Mouse (Mus musculus): Measurements from ENCODE around the gene Brd4.
"Not testable (repeated sequence)": the region's sequence is repeated elsewhere in the genome, so short reads cannot be mapped to it uniquely, and the experiment has no call there.

Brd4 gene

DNA sequence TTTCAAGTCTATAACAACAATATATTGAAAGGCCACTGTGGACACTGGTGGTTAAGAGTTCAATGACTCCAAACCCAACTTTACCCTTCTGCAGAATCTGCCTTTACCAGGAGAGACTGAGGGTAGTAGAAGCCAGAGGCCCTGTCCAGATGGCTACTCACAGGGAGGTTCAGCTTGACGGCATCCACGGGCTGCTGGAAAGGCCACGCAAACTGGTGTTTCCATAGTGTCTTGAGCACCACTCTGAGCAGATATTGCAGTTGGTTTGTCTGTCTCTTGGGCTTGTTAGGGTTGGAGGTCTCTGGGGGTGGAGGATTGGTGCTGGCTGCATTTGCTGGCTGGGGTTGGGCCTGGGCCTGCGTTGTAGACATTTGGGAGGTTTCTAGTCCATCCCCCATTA is 55.3 kb downstream of the Brd4 start:
- DNase-seq (ENCODE audit: low spot score): no peak

DNA sequence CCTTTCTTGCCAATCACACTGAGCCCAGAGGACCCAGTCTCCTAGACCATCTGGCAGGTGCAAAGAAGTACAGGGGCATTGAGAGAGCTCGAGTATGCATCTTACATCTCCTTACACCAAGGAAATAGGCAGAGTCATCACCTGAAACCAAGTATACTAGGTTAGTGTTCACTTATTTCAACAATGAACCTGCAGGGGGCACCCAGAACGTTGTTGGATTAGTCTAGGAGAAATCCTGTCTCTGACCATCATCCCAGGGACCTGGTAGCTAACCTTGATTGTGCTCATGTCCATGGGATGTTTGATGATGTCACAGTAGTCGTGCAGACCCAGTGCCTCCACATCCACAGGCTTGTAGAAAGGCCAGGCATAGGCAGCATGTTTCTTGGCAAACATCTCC is 63.6 kb downstream of the Brd4 start:
- peak; percentile 51 for DNase-seq (ENCODE audit: low spot score)

DNA sequence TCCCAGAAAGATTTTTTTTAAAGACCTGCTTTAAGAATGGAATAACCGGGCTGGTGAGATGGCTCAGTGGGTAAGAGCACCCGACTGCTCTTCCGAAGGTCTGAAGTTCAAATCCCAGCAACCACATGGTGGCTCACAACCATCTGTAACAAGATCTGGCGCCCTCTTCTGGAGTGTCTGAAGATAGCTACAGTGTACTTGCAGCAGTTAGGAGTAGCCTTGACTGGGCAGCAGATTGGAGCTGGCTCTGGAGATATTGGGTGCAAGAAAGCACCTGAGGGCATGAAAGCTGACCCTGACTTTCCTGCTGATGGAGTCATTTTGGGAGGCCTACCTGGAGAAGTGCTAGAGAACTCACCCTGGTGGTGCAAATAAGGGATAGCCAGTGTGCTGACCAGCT is 68.9 kb downstream of the Brd4 start:
- not testable (repeated sequence) for DNase-seq (ENCODE audit: low spot score)

DNA sequence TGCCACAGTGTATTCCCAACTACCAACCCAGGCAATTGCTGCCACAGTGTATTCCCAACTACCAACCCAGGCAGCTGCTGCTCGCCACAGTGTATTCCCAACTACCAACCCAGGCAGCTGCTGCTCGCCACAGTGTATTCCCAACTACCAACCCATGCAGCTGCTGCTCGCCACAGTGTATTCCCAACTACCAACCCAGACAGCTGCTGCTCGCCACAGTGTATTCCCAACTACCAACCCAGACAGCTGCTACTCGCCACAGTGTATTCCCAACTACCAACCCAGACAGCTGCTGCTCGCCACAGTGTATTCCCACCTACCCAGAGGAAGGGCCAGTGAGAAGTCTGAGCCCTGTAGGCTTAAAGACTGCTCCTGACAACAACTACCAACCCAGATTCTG is 73.0 kb downstream of the Brd4 start:
- DNase-seq (ENCODE audit: low spot score): not testable (repeated sequence)

DNA sequence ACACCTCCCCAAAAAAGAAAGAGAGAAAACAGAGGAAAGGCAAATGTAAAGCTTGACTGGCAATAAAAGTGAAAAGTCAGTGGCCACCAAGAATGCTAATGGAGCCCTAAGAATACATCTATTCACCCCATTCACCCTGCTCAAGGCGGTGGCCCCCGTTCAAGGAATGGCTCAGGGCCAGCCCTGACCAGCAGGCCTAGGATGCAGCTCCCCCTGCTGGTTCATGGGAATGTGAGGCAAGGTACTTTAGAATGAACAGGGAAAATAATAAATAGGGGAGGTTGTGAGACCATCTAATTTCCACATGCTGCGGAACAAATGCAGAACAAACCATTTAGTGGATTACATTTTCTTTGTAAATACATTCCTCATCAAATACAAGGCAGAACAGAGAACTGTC is 74.8 kb downstream of the Brd4 start:
- DNase-seq (ENCODE audit: low spot score): peak; percentile 57

DNA sequence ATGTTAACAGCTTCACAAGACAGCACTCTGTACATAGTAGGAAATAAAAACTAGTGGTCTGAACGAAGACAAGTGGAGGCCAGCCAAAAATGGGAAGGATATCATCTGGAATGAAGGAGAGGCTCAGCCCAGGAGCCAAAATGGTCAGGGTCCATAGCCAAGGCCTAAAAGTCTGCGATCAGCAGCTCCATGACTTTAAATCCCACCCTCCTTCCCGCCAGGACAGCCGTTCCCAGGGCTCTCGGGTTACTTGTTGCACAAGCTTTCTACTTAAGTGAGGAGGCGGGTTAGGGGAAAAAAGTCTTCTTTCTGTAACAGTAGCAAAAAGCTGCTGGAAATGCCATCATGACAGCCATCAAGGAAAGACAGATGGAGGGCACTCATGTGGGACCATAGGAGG is 75.4 kb downstream of the Brd4 start:
- DNase-seq (ENCODE audit: low spot score): no peak

DNA sequence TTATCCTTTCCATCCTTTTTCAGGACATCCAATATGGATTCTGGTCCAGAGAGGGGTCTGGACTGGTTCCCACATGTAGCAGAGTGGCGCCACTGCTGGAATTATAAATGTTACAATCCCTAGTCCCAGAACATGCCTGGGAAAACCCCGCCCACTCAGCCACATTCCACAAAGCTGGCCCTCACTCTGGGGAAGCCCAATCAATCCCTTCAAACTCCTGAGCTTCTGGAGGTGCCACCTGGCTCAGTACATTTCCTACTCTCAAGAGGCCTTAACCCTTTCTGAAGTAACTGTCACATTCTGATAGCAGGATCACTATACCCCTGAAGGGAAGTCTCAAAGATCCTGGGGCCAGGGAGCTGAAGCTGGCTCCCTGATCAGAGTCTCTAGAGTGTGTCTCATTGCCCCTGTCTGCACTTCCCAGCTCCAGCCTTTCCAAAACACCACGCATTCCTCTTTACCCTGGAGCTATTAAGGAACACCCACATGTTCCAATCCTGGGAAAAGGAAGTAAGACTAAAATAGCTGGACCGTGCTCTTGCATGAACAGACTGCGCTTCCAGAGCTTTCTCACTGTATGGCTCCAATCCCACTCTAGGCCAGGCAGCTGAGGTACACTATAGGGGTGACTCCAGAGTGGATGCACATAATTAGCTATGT is 76.8 kb downstream of the Brd4 start:
- no peak for DNase-seq (ENCODE audit: low spot score)

DNA sequence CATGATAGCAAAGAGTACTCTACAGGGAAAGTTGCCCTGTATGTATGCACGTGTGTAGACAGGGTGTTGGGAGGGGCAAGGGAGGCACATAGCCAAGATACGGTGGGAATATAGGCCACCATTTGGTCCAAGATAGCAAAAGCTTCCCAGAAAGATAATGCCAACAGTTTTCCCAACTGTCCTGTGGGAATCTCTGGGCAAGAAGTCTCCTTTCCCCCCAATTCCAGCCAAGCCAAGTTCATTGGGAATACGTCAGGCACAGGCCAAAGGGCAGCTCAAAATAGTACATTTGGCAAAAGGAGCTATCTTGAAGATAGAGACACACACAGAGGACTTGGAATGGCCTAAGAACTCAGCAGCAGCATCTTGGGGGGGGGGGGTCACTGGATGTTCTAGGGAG is 79.2 kb downstream of the Brd4 start:
- DNase-seq (ENCODE audit: low spot score): no peak

DNA sequence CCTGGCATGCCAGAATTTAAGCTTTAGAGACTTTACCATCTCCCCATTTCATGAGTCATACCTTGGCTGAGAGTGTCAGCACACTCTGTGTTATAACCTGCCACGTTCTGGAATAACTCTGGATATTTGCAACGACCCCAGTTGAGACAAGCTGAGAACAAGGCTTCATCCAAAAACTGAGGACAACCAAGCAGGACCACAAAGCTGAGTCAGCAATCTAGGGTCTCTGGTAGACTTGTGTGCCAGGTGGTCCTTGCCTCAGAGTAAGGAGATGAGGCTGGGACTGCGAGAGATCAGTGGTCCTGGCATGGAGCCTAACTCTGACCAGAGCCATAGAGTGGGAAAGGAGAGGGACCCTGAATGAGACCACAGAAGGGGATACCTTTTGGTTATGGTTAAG is 81.5 kb downstream of the Brd4 start:
- no peak for DNase-seq (ENCODE audit: low spot score)

DNA sequence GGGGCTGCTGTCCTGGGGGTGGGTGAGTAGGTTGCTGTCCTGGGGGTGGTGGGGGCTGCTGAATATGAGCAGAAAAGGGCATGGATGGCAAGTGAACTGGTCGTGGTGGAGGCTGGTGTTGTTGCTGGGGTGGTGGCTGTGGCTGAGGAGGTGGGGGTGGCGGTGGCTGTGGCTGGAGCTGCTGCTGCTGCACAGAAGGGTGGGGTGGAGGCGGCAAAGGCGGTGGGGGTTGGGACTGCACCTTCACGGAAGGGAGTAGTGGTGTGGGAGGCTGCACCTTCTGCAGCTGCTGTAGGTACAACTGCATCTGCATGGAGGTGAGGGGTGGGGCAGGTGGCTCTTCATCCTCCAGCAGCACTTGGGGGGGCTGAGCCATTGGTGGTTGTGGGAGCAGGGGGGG is 83.4 kb downstream of the Brd4 start:
- DNase-seq (ENCODE audit: low spot score): no peak

DNA sequence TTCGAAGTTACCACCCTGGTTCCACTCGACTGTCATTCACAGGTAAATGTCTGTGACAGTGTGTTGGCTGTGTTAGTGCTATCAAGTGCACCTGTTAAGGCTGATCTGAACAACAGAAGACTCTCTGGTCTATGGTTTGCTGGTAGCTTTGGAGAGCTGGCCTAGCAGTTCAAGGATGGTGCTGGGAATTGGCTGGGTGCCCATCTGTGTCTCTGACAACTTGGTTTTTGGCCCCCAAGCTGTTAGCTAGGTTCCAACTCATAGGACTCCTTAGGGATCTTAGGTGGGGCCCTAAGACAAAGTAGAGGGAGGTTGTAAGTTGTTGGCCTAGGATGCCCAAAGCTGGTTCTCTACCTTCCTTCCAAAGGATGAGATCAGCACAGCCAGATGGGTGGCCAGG is 84.7 kb downstream of the Brd4 start:
- no peak for DNase-seq (ENCODE audit: low spot score)

DNA sequence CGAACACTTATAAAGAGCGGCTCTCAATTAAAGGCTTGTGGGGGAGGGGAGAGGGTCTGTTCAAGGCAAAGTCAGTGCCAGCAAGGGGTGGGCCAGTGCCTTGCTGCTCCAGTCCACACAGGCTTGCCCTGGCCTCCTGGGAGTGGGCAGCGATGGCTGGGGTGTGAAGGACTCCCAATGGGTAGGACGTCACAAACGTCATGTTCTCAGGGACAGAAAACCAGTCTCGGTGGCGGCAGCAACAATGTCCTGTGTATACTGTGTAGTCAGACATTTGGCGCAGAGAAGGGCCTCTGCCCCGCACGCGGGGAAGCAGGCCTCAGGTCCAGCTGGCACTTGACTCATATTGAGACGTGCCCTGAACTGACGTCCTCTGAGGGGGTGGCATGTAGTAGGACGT is 87.4 kb downstream of the Brd4 start:
- DNase-seq (ENCODE audit: low spot score): no peak

DNA sequence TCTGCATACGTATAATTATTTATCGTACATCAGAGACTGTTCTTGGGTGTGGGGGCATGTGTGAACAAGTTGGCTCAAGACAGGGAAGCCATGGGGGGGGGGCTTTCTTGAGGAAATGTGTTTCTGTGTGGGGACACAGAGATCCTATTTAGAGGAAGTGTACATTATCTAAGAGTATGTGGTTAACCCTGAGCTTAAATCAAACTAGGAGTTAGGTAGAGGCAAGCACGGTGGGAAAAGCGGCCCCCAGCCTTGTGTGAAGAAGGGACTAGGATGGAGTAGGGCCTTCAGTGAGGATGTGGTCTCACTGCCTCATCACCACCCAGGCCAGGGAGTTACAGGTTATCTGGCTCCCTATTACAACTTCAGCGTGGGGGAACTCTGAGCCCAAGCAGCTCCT is 88.8 kb downstream of the Brd4 start:
- no peak for DNase-seq (ENCODE audit: low spot score)

DNA sequence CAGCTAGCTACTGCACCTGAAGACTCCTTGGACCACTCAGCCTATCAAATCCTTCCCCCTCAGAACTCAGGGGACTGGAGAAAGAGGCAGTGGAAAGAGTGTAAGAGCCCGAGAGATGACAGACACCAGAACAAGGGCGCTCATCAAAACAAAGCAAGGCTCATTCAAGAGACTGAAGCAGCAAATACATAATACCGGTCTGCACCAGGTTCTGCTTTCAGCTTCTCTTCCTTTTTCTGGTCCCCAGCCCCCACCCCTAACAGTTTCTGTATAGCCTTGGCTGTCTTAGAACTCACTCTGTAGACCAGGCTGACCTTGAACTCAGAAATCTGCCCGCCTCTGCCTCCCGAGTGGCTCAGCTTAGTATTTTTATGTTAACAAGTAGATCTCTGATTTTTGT is 91.5 kb downstream of the Brd4 start:
- no peak for DNase-seq (ENCODE audit: low spot score)

DNA sequence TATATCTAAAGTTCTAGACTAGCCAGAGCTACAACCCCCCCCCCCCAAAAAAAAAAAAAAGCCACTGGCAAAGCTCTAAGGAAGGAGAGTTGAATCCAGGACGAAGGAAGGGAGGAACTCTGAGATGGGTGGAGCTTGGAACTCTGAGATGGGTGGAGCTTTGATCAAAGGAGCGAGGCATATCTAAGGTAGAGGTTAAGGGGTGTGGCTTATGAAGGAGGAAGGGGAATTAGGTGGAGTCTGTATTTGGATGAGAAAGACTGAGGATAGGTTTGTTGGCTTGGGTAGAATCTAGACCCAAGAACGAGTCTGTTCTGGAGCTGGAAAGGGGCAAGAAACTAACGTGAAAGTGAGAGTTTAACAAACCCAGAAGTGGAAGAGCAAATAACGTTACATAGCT is 94.7 kb downstream of the Brd4 start:
- no peak for DNase-seq (ENCODE audit: low spot score)

DNA sequence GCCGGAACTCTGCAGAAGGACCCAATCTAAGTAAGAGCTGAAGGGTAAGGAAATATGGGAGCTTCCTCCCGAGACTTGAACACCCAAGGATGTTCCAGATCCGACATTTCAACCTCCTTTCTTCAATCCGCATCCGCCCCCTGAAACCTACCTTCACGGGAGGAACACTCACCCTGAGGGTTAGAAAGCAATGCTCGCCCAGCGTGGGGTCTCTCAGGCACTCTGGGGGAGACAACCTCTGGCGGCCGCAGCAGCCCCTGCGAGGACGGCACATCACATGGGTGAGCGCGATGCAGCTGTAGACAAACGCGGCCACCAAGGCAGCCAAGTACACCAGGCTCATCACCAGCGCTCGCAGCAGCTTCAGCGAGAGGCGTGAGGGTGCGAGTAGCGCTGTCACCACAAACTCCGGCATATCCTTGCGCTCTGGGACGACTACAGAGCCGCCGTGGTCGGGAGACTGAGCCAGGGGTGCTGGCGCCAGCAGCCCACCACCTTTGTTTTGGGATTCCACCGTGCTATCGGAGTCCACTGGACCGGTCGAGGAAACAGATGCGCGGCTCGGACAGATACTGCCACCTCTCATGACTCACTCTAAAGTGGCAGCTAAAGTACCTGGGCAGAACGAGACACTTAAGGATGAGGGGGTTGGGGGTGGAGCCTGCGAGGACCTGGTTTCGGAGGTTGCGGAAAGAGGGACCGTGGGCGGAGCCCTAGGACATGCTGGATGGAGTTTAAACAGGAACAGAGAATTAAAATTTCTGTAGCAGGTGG is 95.5 kb downstream of the Brd4 start, which contains the start of gene Ephx3:
Ephx3 (minus strand) TSS at position 687 of the 774 bp plus-strand sequence.
- DNase-seq (ENCODE audit: low spot score): no peak

DNA sequence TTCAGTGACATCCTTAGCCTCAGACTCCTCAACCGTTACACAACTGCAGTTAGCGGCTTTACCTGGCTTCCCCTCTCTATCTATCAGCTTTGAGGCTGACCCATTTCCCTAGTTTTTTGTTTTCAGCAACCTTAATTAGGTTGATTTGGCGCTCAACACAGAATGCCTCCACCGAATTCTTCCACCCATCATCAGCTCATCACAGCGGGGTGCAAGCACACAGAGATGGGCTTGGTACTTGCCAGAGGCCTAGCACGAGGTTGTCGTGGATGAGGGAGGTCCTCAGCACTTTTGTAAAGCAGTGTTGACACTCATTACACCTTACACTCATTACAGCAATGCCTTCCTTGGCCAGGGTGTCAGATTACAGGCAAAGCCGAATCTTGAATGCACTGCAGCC is 101.5 kb downstream of the Brd4 start:
- no peak for DNase-seq (ENCODE audit: low spot score)

DNA sequence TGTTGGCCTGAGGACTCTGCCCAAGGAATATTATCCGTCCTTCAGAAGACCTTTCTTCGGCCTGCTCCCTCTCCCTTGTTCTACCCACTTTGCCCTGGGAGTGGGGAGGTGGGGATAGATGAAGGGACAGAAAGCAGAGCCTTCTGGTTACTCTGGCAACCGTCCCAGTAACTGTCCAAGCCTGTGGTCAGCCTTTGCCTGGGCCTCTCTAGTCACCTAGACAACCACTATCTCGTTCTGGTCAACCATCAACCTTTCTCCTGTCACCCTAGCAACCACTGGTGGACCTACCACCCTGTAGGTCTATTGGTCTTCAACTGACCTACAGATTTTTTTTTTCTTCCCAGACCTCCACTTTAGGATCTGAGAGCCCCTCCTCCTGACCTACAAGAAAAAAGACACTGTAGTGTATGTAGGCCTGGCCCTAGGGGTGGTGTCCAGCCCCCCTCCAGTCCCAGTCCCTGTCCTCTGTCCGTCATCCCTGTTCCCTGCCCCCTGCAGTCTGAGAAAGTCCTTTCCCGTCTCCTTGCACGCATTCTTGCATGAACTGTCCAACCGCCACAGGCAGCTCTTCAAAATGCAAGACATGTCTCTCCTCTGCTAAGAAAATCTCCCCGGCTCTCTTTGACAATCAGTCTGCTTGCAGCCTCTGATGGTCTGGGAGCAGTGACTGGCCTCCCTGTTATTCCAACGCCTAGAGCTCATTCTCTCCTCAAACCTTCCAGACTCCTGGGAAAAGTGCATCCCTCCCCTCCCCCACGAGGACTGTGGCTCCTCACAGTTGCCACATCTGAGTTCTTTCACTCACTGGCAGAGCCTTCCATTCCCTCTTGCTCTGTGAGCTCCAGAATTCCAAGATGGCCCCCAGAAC is 104.7 kb downstream of the Brd4 start:
- DNase-seq (ENCODE audit: low spot score): peak; percentile 71

DNA sequence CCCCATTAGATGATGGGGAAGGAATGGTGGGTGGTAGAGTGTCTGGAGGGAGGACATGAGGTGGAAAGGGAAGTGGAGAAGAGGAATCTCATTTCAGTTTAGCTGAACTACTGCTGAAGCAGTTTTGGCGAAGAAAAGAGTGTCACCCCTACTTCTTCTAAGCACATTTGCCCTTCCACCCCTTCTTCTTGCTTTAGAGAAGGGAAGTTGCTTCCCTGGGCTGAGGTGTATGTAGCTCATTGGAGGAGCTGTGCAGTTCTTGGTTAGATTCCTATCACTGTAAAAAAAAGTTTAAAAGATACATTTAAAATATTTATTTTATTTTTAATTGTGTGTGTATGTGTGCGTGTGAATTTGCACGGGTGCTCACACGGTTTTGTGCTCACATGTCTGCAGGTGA is 107.6 kb downstream of the Brd4 start:
- no peak for DNase-seq (ENCODE audit: low spot score)

DNA sequence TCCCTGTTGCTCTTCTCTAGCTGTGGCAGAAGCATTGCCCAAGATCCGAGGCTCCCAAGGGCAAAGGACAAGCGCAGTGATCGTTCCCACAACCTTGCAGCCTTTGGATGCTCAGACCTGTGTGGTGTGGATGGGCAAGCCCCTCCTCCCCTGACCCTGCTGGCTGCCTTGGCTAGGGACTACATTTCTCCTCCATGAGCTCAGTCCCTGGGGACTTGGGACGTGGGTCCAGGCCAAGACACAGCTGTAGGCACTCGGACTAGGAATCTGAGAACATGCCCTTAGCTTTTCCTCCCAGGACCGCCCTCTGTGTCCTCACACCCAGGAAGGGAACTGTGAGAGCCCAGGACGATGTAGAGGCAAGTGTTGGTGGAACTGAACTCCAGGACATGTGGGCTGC is 111.4 kb downstream of the Brd4 start:
- peak; percentile 68 for DNase-seq (ENCODE audit: low spot score)

DNA sequence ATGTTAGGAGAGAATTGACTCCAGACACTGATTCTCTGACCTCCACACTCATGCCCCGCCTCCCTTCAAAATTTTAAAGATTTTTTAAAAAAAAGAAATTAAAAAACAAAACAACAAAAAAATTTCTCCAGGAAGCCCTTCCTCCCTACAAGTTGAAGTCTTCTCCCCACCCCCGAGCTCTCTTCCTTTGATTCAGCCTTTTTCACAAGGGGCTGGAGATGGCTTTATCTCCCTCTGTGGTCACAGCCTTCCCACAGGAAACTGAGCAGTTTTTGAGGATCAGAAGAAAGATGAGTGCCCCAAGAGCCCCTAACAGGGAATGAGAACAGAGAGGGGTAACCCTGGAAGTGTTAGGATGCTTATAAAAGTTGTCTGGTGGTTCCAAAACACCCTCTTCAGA is 112.0 kb downstream of the Brd4 start:
- DNase-seq (ENCODE audit: low spot score): no peak

DNA sequence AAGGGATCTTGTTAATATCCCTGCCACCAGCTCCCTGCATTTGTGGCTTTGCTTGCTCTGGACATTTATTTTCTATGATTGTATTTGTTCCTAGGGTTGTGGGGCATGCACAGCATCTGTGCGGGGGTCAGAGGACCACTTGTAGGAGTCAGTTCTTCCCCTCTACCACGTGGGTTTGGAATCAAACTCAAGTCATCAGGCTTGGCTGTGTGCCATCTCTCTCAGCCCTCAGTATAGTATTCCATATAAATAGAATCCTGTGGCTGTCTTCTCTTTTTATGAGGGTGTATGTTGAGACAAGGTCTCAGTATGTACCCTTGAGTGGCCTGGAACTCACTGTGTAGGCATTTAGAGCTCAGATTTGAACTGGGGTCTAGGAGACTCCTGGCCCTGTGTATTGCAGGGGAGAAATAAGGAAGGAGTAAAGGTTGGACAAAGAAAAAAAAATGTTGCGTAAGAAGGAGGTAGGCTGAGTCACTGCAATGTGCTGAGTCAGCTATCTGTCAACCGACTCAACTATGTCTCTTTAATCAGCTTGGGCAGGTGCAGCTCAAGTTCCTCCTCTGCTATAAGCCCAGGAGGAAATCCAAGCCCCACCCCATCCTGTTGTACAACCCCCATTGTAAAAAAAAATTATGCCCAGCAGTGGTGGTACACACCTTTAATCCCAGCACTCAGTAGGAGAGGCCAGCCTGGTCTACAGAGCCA is 114.8 kb downstream of the Brd4 start:
- DNase-seq (ENCODE audit: low spot score): no peak

Data from MN1 (cell line).